Mouse (Mus musculus) stomach, embryonic 14.5 days (tissue): ENCODE results near the gene Oxgr1. TPM values are rescaled to one million over a fixed set of nuclear protein-coding genes. Genes with fewer than 3 reads are reported as not detected.
A peak's percentile ranks its signal among the peaks of the same experiment; 100 is the strongest.

Experiments
- ATAC-seq: fragments of 200-750 bp; cut with Nextera tagmentation; 2 replicates; pipeline ENCODE4 v1.8.0; 2017; ENCODE audit warnings: low read depth, moderate TSS enrichment; ENCODE audit not compliant: insufficient number of reproducible peaks, insufficient read depth, low FRiP score
- H3K27ac ChIP-seq: fragments of 300-500 bp; sonication (generic); 2 replicates; pipeline ENCODE4 v1.5.1; 2014; ENCODE audit warnings: mild to moderate bottlenecking, low read length, moderate library complexity, mixed read lengths
- H3K27me3 ChIP-seq: fragments of 300-500 bp; sonication (generic); 2 replicates; pipeline ENCODE4 v1.6.1; 2014; ENCODE audit warnings: low read length, control low read depth, mixed read lengths; ENCODE audit not compliant: control insufficient read depth, insufficient read depth
- H3K36me3 ChIP-seq: fragments of 300-500 bp; sonication (generic); 2 replicates; pipeline ENCODE4 v1.6.1; 2014; ENCODE audit warnings: mild to moderate bottlenecking, control low read depth, low read length, moderate library complexity, mixed read lengths; ENCODE audit not compliant: control insufficient read depth, insufficient read depth
- H3K4me1 ChIP-seq: fragments of 300-500 bp; sonication (generic); 2 replicates; pipeline ENCODE4 v1.6.1; 2014; ENCODE audit warnings: low read length, control low read depth, mixed read lengths; ENCODE audit not compliant: control insufficient read depth, insufficient read depth
- H3K4me2 ChIP-seq: fragments of 300-500 bp; sonication (generic); replicated peaks from 2 replicates; pipeline ENCODE4 v1.6.1; 2014; ENCODE audit warnings: low read depth, low read length, control low read depth
- H3K4me3 ChIP-seq: fragments of 300-500 bp; sonication (generic); 2 replicates; pipeline ENCODE4 v1.5.1; 2014; ENCODE audit warnings: low read depth, low read length, control low read depth
- H3K9ac ChIP-seq: fragments of 300-500 bp; sonication (generic); replicated peaks from 2 replicates; pipeline ENCODE4 v1.6.1; 2014; ENCODE audit warnings: low read depth, mild to moderate bottlenecking, control low read depth, low read length, moderate library complexity, mixed read lengths
- H3K9me3 ChIP-seq: fragments of 300-500 bp; sonication (generic); 2 replicates; pipeline ENCODE4 v1.6.1; 2016; ENCODE audit warnings: low read depth, low read length, control low read depth; ENCODE audit not compliant: control insufficient read depth
- WGBS: fragments of 180-500 bp; shearing (Covaris S2); extraction: QIAGEN DNeasy Blood & Tissue Kit; methylation state at CpG from one replicate; pipeline ENCODE4 v1.1.7; 2014; 5-methylcytosine and 5-hydroxymethylcytosine counted together
- polyA plus RNA-seq: library from polyadenylated mRNA; unstranded; fragments of >200 nt; fragmentation: Nextera tagmentation; extraction: Ambion mirVana; gene quantifications from 2 replicates; pipeline ENCODE4 v1.2.1, GENCODE M21; 2014

The Oxgr1 gene
- polyA plus RNA-seq, 1 experiment from 2014 or later = not detected

GRCm38 (mm10) chr14:120061096-120061495 lies 18.9 kb upstream of the Oxgr1 start:
- H3K27me3 ChIP-seq = no peaks in the 10 kb centered on the region
- H3K9me3 ChIP-seq = no peaks in the 10 kb centered on the region
- H3K36me3 ChIP-seq = no peaks in the 10 kb centered on the region
- H3K4me3 ChIP-seq = no peak overlapping the region
- 60% methylated on average over 9 of the region's 9 CpGs for WGBS
- no peak overlapping the region for H3K4me2 ChIP-seq
- no peak overlapping the region for H3K9ac ChIP-seq
- H3K27ac ChIP-seq = no peak overlapping the region
- H3K4me1 ChIP-seq = no peaks in the 10 kb centered on the region
- no peak for ATAC-seq

GRCm38 (mm10) chr14:120033454-120033853 lies 8.8 kb downstream of the Oxgr1 start:
- no peaks in the 10 kb centered on the region for H3K27me3 ChIP-seq
- H3K36me3 ChIP-seq = no peaks in the 10 kb centered on the region
- no peaks in the 10 kb centered on the region for H3K4me1 ChIP-seq
- H3K27ac ChIP-seq = no peak overlapping the region
- WGBS = 30% methylated on average over 1 of the region's 1 CpGs
- H3K9ac ChIP-seq = no peak overlapping the region
- no peaks in the 10 kb centered on the region for H3K9me3 ChIP-seq
- no peak for ATAC-seq
- no peak overlapping the region for H3K4me2 ChIP-seq
- no peak overlapping the region for H3K4me3 ChIP-seq

- no peak overlapping the region for H3K9ac ChIP-seq
- H3K36me3 ChIP-seq = no peaks in the 10 kb centered on the region
- no peaks in the 10 kb centered on the region for H3K9me3 ChIP-seq
- H3K4me2 ChIP-seq = no peak overlapping the region
- WGBS = 82% methylated on average over 2 of the region's 2 CpGs
- no peak overlapping the region for H3K27ac ChIP-seq
- no peak for ATAC-seq
- H3K4me1 ChIP-seq = no peaks in the 10 kb centered on the region
- no peak overlapping the region for H3K4me3 ChIP-seq
- no peaks in the 10 kb centered on the region for H3K27me3 ChIP-seq
These were observed 22.3 kb downstream of the Oxgr1 start for GRCm38 (mm10) chr14:120019948-120020347.

- 61% methylated on average over 11 of the region's 11 CpGs for WGBS
- no peaks in the 10 kb centered on the region for H3K9me3 ChIP-seq
- no peaks in the 10 kb centered on the region for H3K4me1 ChIP-seq
- no peaks in the 10 kb centered on the region for H3K27me3 ChIP-seq
- no peak for ATAC-seq
- no peak overlapping the region for H3K9ac ChIP-seq
- H3K4me2 ChIP-seq = no peak overlapping the region
- H3K4me3 ChIP-seq = no peak overlapping the region
- H3K36me3 ChIP-seq = no peaks in the 10 kb centered on the region
- no peak overlapping the region for H3K27ac ChIP-seq
These were observed 32.0 kb downstream of the Oxgr1 start for GRCm38 (mm10) chr14:120009969-120010872.

- no peaks in the 10 kb centered on the region for H3K4me1 ChIP-seq
- H3K4me2 ChIP-seq = no peak overlapping the region
- no peak for ATAC-seq
- H3K36me3 ChIP-seq = no peaks in the 10 kb centered on the region
- no peaks in the 10 kb centered on the region for H3K27me3 ChIP-seq
- no peak overlapping the region for H3K9ac ChIP-seq
- no peak overlapping the region for H3K27ac ChIP-seq
- WGBS = 15% methylated on average over 1 of the region's 1 CpGs
- H3K9me3 ChIP-seq = no peaks in the 10 kb centered on the region
- no peak overlapping the region for H3K4me3 ChIP-seq
These were observed 37.1 kb downstream of the Oxgr1 start for GRCm38 (mm10) chr14:120005153-120005552.

- Histone ChIP-seq H3K4me2 (no peak overlapping the region), H3K9me3 (no peaks in the 10 kb centered on the region), H3K4me3 (no peak overlapping the region), H3K36me3 (no peaks in the 10 kb centered on the region), H3K27ac (no peak overlapping the region), H3K9ac (no peak overlapping the region), H3K4me1 (no peaks in the 10 kb centered on the region), H3K27me3 (no peaks in the 10 kb centered on the region)
- 88% methylated on average over 7 of the region's 7 CpGs for WGBS
- no peak for ATAC-seq
These were observed 38.6 kb downstream of the Oxgr1 start for GRCm38 (mm10) chr14:120003661-120004060.

GRCm38 (mm10) chr14:120002673-120003072 lies 39.6 kb downstream of the Oxgr1 start:
- H3K4me3 ChIP-seq = no peak overlapping the region
- no peaks in the 10 kb centered on the region for H3K9me3 ChIP-seq
- H3K4me1 ChIP-seq = no peaks in the 10 kb centered on the region
- no peak overlapping the region for H3K27ac ChIP-seq
- WGBS = 70% methylated on average over 4 of the region's 4 CpGs
- no peak for ATAC-seq
- H3K36me3 ChIP-seq = no peaks in the 10 kb centered on the region
- H3K9ac ChIP-seq = no peak overlapping the region
- H3K27me3 ChIP-seq = no peaks in the 10 kb centered on the region
- no peak overlapping the region for H3K4me2 ChIP-seq

GRCm38 (mm10) chr14:119989651-119990050 lies 52.6 kb downstream of the Oxgr1 start:
- no peaks in the 10 kb centered on the region for H3K36me3 ChIP-seq
- peak; percentile 59; the same call in 1 of the 2 replicates for ATAC-seq
- H3K4me2 ChIP-seq = no peak overlapping the region
- H3K4me1 ChIP-seq = no peaks in the 10 kb centered on the region
- no peaks in the 10 kb centered on the region for H3K27me3 ChIP-seq
- H3K4me3 ChIP-seq = no peak overlapping the region
- no peak overlapping the region for H3K9ac ChIP-seq
- 34% methylated on average over 10 of the region's 10 CpGs for WGBS
- no peak overlapping the region for H3K27ac ChIP-seq
- no peaks in the 10 kb centered on the region for H3K9me3 ChIP-seq
